Mouse (Mus musculus) megakaryocyte, embryonic 14.5 days (primary cell): ENCODE results near the gene Dgkq.

Experiments
- FLI1 ChIP-seq: IDR thresholded peaks from 2 replicates; pipeline ENCODE4 v1.6.1; 2012; ENCODE audit warnings: low read length, inconsistent platforms, mixed read lengths
- GATA1 ChIP-seq: IDR thresholded peaks from 3 replicates; pipeline ENCODE4 v1.6.1; 2012; ENCODE audit warnings: mixed read lengths, low read length, inconsistent platforms, borderline replicate concordance

GRCm38 (mm10) chr5:108653341-108653740 is 16.1 kb downstream of the Dgkq start:
- TF ChIP-seq GATA1 (no peak), FLI1 (no peak)
